Mouse (Mus musculus) layer of hippocampus, postnatal 14 days (tissue): ENCODE measurements around the gene Ccdc189. TPM values are rescaled to one million over a fixed set of nuclear protein-coding genes. Genes with fewer than 3 reads are reported as not detected.

ENCODE experiments used
- DNase-seq, 2 experiments: peaks; one replicate each; pipeline ENCODE4 v3.0.0; 2021 to 2022; ENCODE audit warnings: low spot score in 2 of 2, mixed read lengths in 1 of 2
- total RNA-seq, 2 experiments: library from RNA; stranded (reverse); gene quantifications; 2 replicates each; pipeline ENCODE4 v1.2.3; 2021

Ccdc189 gene
- total RNA-seq, 2 experiments from 2014 or later, result 9.3 to 12.4 TPM

DNA sequence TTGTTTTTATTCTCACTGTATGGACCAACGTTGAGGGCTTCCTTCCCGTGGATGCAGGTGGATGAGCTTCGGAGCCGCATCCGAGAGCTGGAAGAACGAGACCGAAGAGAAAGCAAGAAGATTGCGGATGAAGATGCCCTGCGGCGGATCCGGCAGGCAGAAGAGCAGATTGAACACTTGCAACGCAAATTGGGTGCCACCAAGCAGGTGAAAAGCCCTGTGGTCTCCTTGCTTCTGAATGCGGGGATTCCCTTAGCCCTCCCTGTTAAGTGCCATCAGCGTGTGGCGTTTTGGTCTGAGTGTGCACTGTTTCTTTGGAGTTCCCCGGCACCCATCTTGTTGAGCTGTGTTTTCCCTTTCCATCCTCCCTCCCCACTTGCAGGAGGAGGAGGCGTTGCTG is 8.4 kb upstream of the Ccdc189 start:
- DNase-seq, result no peak

DNA sequence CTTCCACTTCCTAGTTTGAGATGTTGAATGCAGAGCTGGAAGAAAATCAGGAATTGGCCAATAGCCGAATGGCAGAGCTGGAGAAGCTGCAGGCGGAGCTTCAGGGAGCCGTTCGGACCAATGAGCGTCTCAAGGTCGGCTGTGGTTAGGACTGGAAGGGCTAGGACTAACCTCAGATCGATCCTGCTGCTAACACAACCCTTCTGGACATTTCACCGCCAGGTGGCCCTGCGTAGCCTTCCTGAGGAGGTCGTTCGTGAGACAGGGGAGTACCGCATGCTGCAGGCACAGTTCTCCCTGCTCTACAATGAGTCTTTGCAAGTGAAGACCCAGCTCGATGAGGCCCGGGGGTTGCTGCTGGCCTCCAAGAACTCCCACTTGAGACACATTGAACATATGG is 4.2 kb upstream of the Ccdc189 start:
- no peak for DNase-seq

GRCm38 (mm10) chr7:127591108-127591507 is 2.7 kb upstream of the Ccdc189 start:
- DNase-seq, result no peak

DNA sequence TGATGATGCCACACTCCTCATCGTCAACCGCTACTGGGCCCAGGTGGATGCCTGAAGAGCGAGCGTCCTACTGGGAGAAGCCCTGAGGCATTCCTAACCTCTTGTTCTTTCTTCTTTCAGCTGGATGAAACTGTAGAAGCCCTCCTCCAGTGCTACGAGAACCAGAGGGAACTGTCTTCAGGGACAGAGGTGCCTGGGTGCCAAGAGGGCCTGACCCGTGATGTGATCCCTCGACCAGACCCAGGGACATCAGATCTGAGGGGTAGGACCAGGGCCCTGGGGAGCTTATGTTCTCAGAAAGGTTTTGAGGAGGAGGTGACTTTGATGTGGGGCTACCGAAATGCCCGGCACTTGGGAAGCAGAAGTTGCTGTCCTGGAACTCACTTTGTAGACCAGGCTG is 1.2 kb upstream of the Ccdc189 start:
- DNase-seq, result no peak

DNA sequence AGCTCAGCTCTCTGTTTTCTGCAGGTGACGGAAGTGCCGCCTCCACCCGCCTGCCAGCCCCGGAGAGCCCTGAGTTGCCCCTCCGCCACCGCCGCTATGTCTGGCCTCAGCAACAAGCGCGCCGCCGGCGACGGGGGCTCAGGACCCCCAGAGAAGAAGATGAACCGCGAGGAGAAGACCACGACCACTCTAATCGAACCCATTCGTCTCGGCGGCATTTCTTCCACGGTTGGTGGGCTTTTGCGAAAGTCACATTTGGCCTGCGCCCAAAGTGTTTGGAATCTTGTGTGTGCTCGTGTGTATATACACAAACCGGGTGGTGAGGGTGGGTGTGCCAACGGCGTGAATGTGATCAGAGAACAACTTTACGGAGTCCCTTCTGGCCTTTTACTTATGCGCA is 506 bp upstream of the Ccdc189 start:
- DNase-seq, result no peak

- no peak for DNase-seq
Observed at GRCm38 (mm10) chr7:127587196-127587595, 1.2 kb downstream of the Ccdc189 start.

DNA sequence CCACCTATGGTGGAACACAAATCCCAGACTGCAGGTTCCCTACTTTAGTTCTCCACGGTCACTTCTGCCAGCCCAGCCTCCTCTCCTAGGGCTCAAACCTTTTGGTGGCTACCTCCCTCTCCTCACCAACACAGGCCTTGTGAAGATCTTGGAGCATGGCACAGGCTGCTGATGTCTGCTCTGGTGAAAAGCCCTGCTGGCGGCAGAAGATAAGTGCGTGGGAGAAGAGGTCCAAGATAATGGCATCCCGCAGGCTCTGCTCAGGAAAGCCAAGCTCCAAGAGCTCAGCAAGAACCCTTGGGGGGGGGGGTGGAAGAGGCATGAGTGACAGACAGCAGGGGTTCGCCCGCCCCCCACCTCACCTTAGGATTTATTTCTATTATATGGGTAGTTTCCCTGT is 2.2 kb downstream of the Ccdc189 start:
- DNase-seq, result no peak

- DNase-seq, result no peak
Observed at GRCm38 (mm10) chr7:127585031-127585430, 3.4 kb downstream of the Ccdc189 start.

DNA sequence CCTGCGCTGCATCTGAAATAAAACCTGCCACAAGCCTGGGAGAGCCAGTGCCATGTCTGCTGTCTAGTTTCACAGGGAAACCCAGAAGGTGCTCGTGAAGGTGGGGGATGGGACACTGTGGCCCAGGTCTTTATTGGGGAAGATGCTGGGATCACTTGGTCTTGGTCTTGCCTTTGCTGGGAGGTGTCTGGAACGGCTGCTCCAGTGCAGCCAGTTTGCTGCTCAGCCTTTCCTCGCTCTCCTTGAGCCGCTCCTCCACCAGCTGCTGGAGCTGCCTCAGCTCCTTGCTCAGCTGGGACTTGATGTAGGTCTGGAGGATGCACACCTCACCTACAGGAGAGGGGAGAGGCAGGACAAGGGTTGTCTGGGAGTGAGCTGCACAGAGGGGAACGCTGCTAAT is 5.1 kb downstream of the Ccdc189 start:
- no peak for DNase-seq

- DNase-seq, result no peak
Observed at GRCm38 (mm10) chr7:127574115-127574514, 14.3 kb downstream of the Ccdc189 start.

DNA sequence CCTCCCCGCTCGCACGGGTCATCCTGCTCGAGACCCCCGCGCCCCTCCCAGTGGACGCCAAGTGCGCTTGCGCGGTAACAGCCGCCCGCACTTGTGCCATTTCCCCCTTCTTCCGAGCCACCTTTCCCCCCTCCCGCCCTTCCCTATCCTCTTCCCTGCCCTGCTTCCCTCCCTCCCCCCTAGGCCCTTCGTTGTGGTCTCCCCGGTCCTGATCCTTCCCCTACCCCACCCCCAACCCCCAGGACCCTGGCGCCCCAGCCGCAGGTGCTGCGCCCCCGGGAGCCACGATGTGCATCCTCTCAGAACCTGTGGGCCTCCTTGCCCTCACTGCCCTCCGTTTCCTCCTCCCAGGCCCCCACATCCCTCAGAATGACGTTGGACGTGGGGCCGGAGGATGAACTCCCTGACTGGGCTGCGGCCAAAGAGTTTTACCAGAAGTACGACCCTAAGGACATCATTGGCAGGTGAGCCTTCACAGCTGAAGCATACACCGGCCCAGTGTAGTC is 14.8 kb downstream of the Ccdc189 start:
- no peak for DNase-seq

GRCm38 (mm10) chr7:127572895-127573471 is 15.4 kb downstream of the Ccdc189 start, which contains the start of gene Phkg2:
Gene Phkg2, plus strand, starts transcription at chr7:127573340.
- DNase-seq, result peak; percentile 86 to 98

DNA sequence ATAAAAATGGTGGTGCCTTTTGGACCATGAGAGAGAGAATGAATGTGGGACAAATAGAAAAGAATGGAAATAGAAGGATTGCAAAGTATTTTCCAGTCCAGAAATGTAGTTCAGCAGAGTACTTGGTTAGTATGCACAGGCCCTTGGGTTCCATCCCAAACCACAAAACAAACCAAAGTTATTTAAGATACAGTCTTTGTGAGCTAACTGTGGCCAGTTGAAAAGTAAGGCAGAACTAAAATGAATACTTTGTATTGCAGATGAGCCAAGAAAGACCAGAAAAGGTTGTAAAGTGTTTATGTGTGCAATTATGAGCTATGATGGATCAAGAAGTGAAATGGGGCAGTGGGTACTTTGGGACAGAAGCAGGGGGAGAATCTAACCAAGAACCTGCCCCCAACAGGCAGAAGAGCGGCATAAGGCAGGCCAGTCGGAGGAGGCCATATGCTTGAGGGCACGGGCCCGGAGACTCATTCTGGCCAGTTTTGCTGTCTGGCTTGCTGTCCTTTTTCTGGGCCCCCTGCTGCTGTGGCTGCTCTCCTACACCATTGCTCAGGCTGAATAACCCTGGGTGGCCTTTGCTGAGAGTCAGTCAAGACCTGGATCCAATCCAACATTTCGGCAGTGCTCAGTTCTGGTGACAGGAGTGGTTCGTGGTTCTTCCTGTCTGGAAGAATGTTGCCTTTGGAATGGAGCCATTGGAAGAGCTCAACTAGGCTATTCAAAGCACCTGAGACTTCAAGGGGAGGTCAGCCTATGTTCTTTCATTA is 23.8 kb downstream of the Ccdc189 start:
- no peak for DNase-seq

- DNase-seq, result no peak
Observed at GRCm38 (mm10) chr7:127561340-127561858, 27.0 kb downstream of the Ccdc189 start, which contains the start of gene Tmem265. Gene Tmem265, plus strand, starts transcription at chr7:127561390.

- no peak for DNase-seq
Observed at GRCm38 (mm10) chr7:127560580-127560979, 27.8 kb downstream of the Ccdc189 start.

GRCm38 (mm10) chr7:127551558-127551957 is 36.8 kb downstream of the Ccdc189 start:
- DNase-seq, result no peak

DNA sequence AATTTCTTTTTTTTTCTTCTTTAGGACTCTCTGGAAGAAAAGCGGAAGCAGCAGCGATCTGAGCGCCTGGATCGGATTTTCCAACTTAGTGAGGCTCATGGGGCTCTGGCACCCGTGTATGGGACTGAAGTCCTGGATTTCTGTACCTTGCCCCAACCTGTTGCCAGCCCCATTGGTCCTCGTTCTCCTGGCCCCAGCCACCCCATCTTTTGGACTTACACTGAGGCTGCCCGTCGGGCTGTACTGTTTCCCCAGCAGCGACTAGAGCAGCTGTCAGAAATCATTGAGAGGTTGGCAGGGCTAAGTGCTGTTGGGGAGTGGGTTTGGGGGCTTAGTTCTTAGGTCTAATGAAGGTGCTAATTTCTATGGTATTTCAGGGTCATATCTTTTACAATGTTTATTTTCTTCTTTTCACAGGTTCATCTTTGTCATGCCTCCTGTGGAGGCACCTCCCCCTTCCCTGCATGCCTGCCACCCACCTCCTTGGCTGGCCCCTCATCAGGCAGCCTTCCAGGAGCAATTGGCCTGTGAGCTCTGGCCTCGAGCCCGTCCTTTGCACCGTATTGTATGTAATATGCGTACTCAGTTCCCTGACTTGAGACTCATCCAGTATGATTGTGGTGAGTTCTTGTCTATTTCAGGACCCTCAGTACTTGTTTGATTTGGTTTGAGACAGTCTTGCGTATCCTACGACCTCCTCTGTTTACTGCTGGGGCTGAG is 39.1 kb downstream of the Ccdc189 start:
- peak in 1 of 2 experiments; percentile 43 for DNase-seq

- no peak for DNase-seq
Observed at GRCm38 (mm10) chr7:127541671-127542070, 46.7 kb downstream of the Ccdc189 start.
